Mouse (Mus musculus): ENCODE measurements at regions not wholly inside any gene's neighbourhood (a gene's known extent, or its start where the extent isn't known, plus 50 kb on each side); places are given as distances from the start of the nearest gene placed in this dataset.
A peak's percentile ranks its signal among the peaks of the same experiment; 100 is the strongest.
"Not testable (repeated sequence)": the region's sequence is repeated elsewhere in the genome, so short reads cannot be mapped to it uniquely, and the experiment has no call there.

GRCm38 (mm10) chr4:69471200-69471599 is 517.0 kb upstream of the Brinp1 start:
- no peaks in the 10 kb centered on the region for H3K4me1 ChIP-seq (ENCODE audit: control insufficient read depth, insufficient read depth, low read length)
- no peak for ATAC-seq (ENCODE audit: low read depth)

GRCm38 (mm10) chr4:69459990-69460389 is 505.8 kb upstream of the Brinp1 start:
- Histone ChIP-seq H3K27me3 (replicated peaks; ENCODE audit: control insufficient read depth, insufficient read depth, low read length) (no peaks in the 10 kb centered on the region), H3K4me3 (ENCODE audit: low read depth, low read length) (no peak overlapping the region), H3K9me3 (ENCODE audit: control insufficient read depth, low read length) (no peaks in the 10 kb centered on the region), H3K4me2 (ENCODE audit: low read depth, low read length) (no peak overlapping the region), H3K4me1 (ENCODE audit: control insufficient read depth, insufficient read depth, low read length) (no peaks in the 10 kb centered on the region), H3K27ac (replicated peaks; ENCODE audit: low read depth, low read length) (no peak overlapping the region), H3K36me3 (ENCODE audit: control insufficient read depth, insufficient read depth, low read length) (no peaks in the 10 kb centered on the region), H3K9ac (ENCODE audit: low read depth, low read length) (no peak overlapping the region)
- DNase-seq (ENCODE audit: low spot score) (peak; percentile 45), ATAC-seq (ENCODE audit: low read depth) (peak; percentile 53; the same call in 1 of the 2 replicates)

More at GRCm38 (mm10) chr4:69471200-69471599, 517.0 kb upstream of the Brinp1 start:
- DNase-seq (ENCODE audit: low spot score): no peak
- Histone ChIP-seq H3K9ac (ENCODE audit: low read depth, low read length) (no peak overlapping the region), H3K27ac (replicated peaks; ENCODE audit: low read depth, low read length) (no peak overlapping the region), H3K9me3 (ENCODE audit: control insufficient read depth, low read length) (no peaks in the 10 kb centered on the region), H3K36me3 (ENCODE audit: control insufficient read depth, insufficient read depth, low read length) (no peaks in the 10 kb centered on the region), H3K4me3 (ENCODE audit: low read depth, low read length) (no peak overlapping the region), H3K27me3 (replicated peaks; ENCODE audit: control insufficient read depth, insufficient read depth, low read length) (no peaks in the 10 kb centered on the region), H3K4me2 (ENCODE audit: low read depth, low read length) (no peak overlapping the region)
- WGBS: 70% methylated on average over 1 of the region's 1 CpGs

DNA sequence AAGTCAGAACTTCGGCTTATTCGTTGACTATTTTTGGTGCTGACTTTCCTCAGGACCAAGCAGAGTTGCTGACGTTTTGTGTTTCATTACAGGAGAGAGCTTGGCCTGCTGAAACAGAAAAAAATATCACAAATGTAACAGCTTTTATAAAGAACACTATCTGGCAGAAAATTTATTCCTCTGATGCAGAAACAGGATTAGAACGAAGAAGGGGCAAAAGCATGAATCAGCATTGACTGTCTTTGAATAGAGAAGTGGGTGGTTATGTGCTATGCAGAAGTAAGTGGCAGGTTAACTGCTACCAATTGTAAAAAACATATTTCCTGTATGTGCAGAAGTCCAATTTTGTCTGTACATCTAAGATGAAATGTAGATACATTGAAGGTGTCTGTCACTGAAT is 502.2 kb upstream of the Brinp1 start:
- H3K9me3 ChIP-seq (ENCODE audit: control insufficient read depth, low read length): no peaks in the 10 kb centered on the region
- no peaks in the 10 kb centered on the region for H3K36me3 ChIP-seq (ENCODE audit: control insufficient read depth, insufficient read depth, low read length)
- no peak for DNase-seq (ENCODE audit: low spot score)
- H3K4me2 ChIP-seq (ENCODE audit: low read depth, low read length): no peak overlapping the region
- no peak overlapping the region for H3K27ac ChIP-seq (replicated peaks; ENCODE audit: low read depth, low read length)
- no peaks in the 10 kb centered on the region for H3K4me1 ChIP-seq (ENCODE audit: control insufficient read depth, insufficient read depth, low read length)
- H3K9ac ChIP-seq (ENCODE audit: low read depth, low read length): no peak overlapping the region
- WGBS: 86% methylated on average over 4 of the region's 4 CpGs
- no peaks in the 10 kb centered on the region for H3K27me3 ChIP-seq (replicated peaks; ENCODE audit: control insufficient read depth, insufficient read depth, low read length)
- H3K4me3 ChIP-seq (ENCODE audit: low read depth, low read length): no peak overlapping the region
- ATAC-seq (ENCODE audit: low read depth): no peak

DNA sequence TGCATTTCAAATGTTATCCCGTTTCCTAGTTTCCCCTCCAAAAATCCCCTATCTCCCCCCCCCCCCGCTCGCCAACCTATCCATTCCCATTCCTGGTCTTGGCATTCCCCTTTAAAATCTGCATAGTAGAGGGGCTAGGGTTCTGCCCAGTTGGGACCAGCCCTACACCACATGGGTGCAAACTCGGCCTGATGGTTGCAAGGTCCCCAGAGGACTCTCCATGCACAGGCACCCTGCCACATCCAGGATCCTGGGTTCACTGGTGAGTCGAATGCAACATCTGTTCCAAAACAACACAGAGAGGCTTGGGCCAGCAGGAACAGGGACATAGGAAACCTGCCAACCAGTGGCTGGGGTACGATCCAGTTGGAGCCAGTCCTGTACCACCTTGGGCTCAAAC is 492.0 kb upstream of the Brinp1 start:
- DNase-seq (ENCODE audit: low spot score): no peak
- Histone ChIP-seq H3K27ac (replicated peaks; ENCODE audit: low read depth, low read length) (no peak overlapping the region), H3K36me3 (ENCODE audit: control insufficient read depth, insufficient read depth, low read length) (no peaks in the 10 kb centered on the region), H3K4me2 (ENCODE audit: low read depth, low read length) (no peak overlapping the region), H3K4me3 (ENCODE audit: low read depth, low read length) (no peak overlapping the region), H3K9me3 (ENCODE audit: control insufficient read depth, low read length) (no peaks in the 10 kb centered on the region), H3K9ac (ENCODE audit: low read depth, low read length) (no peak overlapping the region), H3K27me3 (replicated peaks; ENCODE audit: control insufficient read depth, insufficient read depth, low read length) (no peaks in the 10 kb centered on the region), H3K4me1 (ENCODE audit: control insufficient read depth, insufficient read depth, low read length) (no peaks in the 10 kb centered on the region)
- 90% methylated on average over 6 of the region's 6 CpGs for WGBS
- no peak for ATAC-seq (ENCODE audit: low read depth)

DNA sequence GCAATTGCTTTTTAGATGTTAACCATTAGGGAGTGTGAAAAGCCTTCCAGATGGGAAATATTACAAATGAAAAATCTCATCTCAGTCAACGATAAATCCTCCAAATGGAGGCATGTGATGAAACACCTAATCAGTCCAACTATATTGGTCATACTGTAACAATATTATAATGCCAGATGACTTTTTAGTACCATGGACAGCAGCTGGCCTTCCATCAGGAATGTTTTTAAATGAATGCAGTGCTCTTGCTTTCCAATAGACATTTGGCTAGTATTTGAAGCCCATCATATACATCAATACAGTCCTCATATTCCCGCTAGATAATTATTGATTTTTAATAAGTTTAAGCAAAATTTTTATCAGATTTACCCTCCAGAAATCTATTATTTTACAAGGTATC is 489.8 kb upstream of the Brinp1 start:
- Histone ChIP-seq H3K9ac (ENCODE audit: low read depth, low read length) (no peak overlapping the region), H3K36me3 (ENCODE audit: control insufficient read depth, insufficient read depth, low read length) (no peaks in the 10 kb centered on the region), H3K4me3 (ENCODE audit: low read depth, low read length) (no peak overlapping the region), H3K27ac (replicated peaks; ENCODE audit: low read depth, low read length) (no peak overlapping the region), H3K4me1 (ENCODE audit: control insufficient read depth, insufficient read depth, low read length) (no peaks in the 10 kb centered on the region), H3K4me2 (ENCODE audit: low read depth, low read length) (no peak overlapping the region), H3K9me3 (ENCODE audit: control insufficient read depth, low read length) (no peaks in the 10 kb centered on the region), H3K27me3 (replicated peaks; ENCODE audit: control insufficient read depth, insufficient read depth, low read length) (no peaks in the 10 kb centered on the region)
- ATAC-seq (ENCODE audit: low read depth) (no peak), DNase-seq (ENCODE audit: low spot score) (peak; percentile 57)
- WGBS: 76% methylated on average over 2 of the region's 2 CpGs

DNA sequence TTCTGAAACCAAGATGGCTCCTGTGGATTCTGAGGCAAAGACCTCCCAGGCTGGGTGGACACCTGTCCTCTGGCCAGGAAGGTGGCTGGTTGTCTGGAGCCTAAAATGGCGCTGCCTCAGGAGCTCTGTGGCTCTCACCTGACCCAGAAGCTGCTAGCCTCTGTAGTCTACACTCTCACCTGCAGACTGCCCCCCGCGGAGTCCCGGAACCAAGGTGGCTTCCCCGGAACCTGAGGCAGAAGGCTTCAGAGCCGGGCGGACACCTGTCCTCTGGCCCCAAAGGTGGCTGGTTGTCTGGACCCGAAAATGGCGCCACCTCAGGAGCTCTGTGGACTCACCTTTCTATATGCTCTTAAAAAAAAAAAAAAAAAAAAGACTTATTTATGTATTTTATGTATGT is 481.2 kb upstream of the Brinp1 start:
- Histone ChIP-seq H3K27me3 (replicated peaks; ENCODE audit: control insufficient read depth, insufficient read depth, low read length) (no peaks in the 10 kb centered on the region), H3K4me2 (ENCODE audit: low read depth, low read length) (no peak overlapping the region), H3K9ac (ENCODE audit: low read depth, low read length) (no peak overlapping the region), H3K4me1 (ENCODE audit: control insufficient read depth, insufficient read depth, low read length) (no peaks in the 10 kb centered on the region), H3K4me3 (ENCODE audit: low read depth, low read length) (no peak overlapping the region), H3K9me3 (ENCODE audit: control insufficient read depth, low read length) (no peaks in the 10 kb centered on the region), H3K27ac (replicated peaks; ENCODE audit: low read depth, low read length) (no peak overlapping the region), H3K36me3 (ENCODE audit: control insufficient read depth, insufficient read depth, low read length) (no peaks in the 10 kb centered on the region)
- DNase-seq (ENCODE audit: low spot score): no peak
- ATAC-seq (ENCODE audit: low read depth): no peak
- 88% methylated on average over 9 of the region's 9 CpGs for WGBS

DNA sequence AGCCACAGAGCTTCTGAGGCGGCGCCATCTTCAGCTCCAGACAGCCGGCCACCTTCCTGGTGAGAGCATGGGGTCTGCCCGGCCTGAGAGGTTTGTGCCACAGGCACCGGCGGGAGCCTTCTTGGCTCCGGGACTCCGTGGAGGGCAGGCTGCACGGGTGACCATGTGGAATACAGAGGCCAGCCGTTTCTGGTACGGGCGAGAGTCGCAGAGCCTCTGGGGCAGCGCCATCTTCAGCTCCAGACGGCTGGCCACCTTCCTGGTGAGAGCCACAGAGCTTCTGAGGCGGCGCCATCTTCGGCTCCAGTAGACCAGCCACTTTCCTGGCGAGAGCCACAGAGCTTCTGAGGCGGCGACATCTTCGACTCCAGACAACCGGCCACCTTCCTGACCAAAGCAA is 456.2 kb upstream of the Brinp1 start:
- not testable (repeated sequence) for DNase-seq (ENCODE audit: low spot score); H3K4me1 ChIP-seq (ENCODE audit: control insufficient read depth, insufficient read depth, low read length); H3K9me3 ChIP-seq (ENCODE audit: control insufficient read depth, low read length); H3K9ac ChIP-seq (ENCODE audit: low read depth, low read length); H3K27me3 ChIP-seq (replicated peaks; ENCODE audit: control insufficient read depth, insufficient read depth, low read length); H3K27ac ChIP-seq (replicated peaks; ENCODE audit: low read depth, low read length); H3K36me3 ChIP-seq (ENCODE audit: control insufficient read depth, insufficient read depth, low read length); H3K4me3 ChIP-seq (ENCODE audit: low read depth, low read length); H3K4me2 ChIP-seq (ENCODE audit: low read depth, low read length); ATAC-seq (ENCODE audit: low read depth)
- WGBS: 94% methylated on average over 14 of the region's 23 CpGs

- WGBS: 59% methylated on average over 3 of the region's 3 CpGs
- H3K4me3 ChIP-seq (ENCODE audit: low read depth, low read length): no peak overlapping the region
- H3K4me1 ChIP-seq (ENCODE audit: control insufficient read depth, insufficient read depth, low read length): no peaks in the 10 kb centered on the region
- H3K27ac ChIP-seq (replicated peaks; ENCODE audit: low read depth, low read length): no peak overlapping the region
- no peaks in the 10 kb centered on the region for H3K27me3 ChIP-seq (replicated peaks; ENCODE audit: control insufficient read depth, insufficient read depth, low read length)
- no peak overlapping the region for H3K4me2 ChIP-seq (ENCODE audit: low read depth, low read length)
- DNase-seq (ENCODE audit: low spot score) (peak; percentile 29), ATAC-seq (ENCODE audit: low read depth) (no peak)
- H3K9ac ChIP-seq (ENCODE audit: low read depth, low read length): no peak overlapping the region
- no peaks in the 10 kb centered on the region for H3K36me3 ChIP-seq (ENCODE audit: control insufficient read depth, insufficient read depth, low read length)
- no peaks in the 10 kb centered on the region for H3K9me3 ChIP-seq (ENCODE audit: control insufficient read depth, low read length)
Observed at GRCm38 (mm10) chr4:69395451-69395850, 441.3 kb upstream of the Brinp1 start.

DNA sequence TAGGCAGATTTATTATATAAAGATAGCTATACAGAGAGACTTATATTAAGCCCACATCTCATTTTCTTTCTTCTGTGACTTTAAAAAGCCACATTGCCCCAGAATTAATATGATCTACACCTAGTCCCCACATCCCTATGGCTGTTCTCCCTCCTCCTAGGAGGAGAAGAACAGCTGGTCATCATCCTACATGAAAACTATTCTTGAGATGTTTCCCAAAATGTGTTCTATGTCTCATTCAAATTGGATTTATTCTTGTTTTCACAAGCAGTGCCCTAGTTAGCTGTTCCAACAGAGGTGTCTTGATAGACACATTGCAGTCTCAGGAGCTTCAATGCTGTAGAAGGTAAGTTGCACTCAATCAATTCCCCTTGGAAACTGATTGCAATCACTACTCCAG is 429.1 kb upstream of the Brinp1 start:
- no peak overlapping the region for H3K9ac ChIP-seq (ENCODE audit: low read depth, low read length)
- H3K27me3 ChIP-seq (replicated peaks; ENCODE audit: control insufficient read depth, insufficient read depth, low read length): no peaks in the 10 kb centered on the region
- H3K4me2 ChIP-seq (ENCODE audit: low read depth, low read length): no peak overlapping the region
- no peaks in the 10 kb centered on the region for H3K9me3 ChIP-seq (ENCODE audit: control insufficient read depth, low read length)
- H3K4me3 ChIP-seq (ENCODE audit: low read depth, low read length): no peak overlapping the region
- no peaks in the 10 kb centered on the region for H3K36me3 ChIP-seq (ENCODE audit: control insufficient read depth, insufficient read depth, low read length)
- DNase-seq (ENCODE audit: low spot score): no peak
- ATAC-seq (ENCODE audit: low read depth): no peak
- no peak overlapping the region for H3K27ac ChIP-seq (replicated peaks; ENCODE audit: low read depth, low read length)
- H3K4me1 ChIP-seq (ENCODE audit: control insufficient read depth, insufficient read depth, low read length): no peaks in the 10 kb centered on the region

All from embryonic facial prominence, embryonic 14.5 days (tissue).